Mouse (Mus musculus) embryonic facial prominence, embryonic 15.5 days (tissue): Measurements from ENCODE around the gene Tbl1x. TPM values are rescaled to one million over a fixed set of nuclear protein-coding genes. Genes with fewer than 3 reads are reported as not detected.

ENCODE experiments used
- ATAC-seq: fragments of 200-750 bp; cut with Nextera tagmentation; 2 replicates; pipeline ENCODE4 v1.8.0; 2017; ENCODE audit warnings: low read depth, moderate TSS enrichment; ENCODE audit not compliant: insufficient number of reproducible peaks, low FRiP score, low TSS enrichment
- H3K27ac ChIP-seq: fragments of 300-500 bp; sonication (generic); replicated peaks from 2 replicates; pipeline ENCODE4 v1.5.1; 2015; ENCODE audit warnings: mild to moderate bottlenecking, inconsistent platforms
- H3K27me3 ChIP-seq: fragments of 300-500 bp; sonication (generic); 2 replicates; pipeline ENCODE4 v1.6.1; 2015; ENCODE audit warnings: inconsistent platforms
- H3K36me3 ChIP-seq: fragments of 300-500 bp; sonication (generic); 2 replicates; pipeline ENCODE4 v1.6.1; 2015; ENCODE audit warnings: mild to moderate bottlenecking, inconsistent platforms
- H3K4me1 ChIP-seq: fragments of 300-500 bp; sonication (generic); 2 replicates; pipeline ENCODE4 v1.6.1; 2015; ENCODE audit warnings: inconsistent platforms
- H3K4me2 ChIP-seq: fragments of 300-500 bp; sonication (generic); replicated peaks from 2 replicates; pipeline ENCODE4 v1.6.1; 2015; ENCODE audit warnings: mild to moderate bottlenecking, inconsistent platforms
- H3K4me3 ChIP-seq: fragments of 300-500 bp; sonication (generic); replicated peaks from 2 replicates; pipeline ENCODE4 v1.5.1; 2015; ENCODE audit warnings: mild to moderate bottlenecking, inconsistent platforms
- H3K9ac ChIP-seq: fragments of 300-500 bp; sonication (generic); 2 replicates; pipeline ENCODE4 v1.6.1; 2015; ENCODE audit warnings: inconsistent platforms
- H3K9me3 ChIP-seq: fragments of 300-500 bp; sonication (generic); replicated peaks from 2 replicates; pipeline ENCODE4 v1.6.1; 2016; ENCODE audit warnings: inconsistent platforms
- WGBS: fragments of 180-500 bp; shearing (Covaris S2); methylation state at CpG from one replicate; pipeline ENCODE4 v1.1.7; 2015; 5-methylcytosine and 5-hydroxymethylcytosine counted together
- polyA plus RNA-seq: library from polyadenylated mRNA; unstranded; fragments of >200 nt; fragmentation: Nextera tagmentation; extraction: Ambion mirVana; gene quantifications from 2 replicates; pipeline ENCODE4 v1.2.1, GENCODE M21; 2015

Tbl1x gene
- polyA plus RNA-seq = 65.1 and 67.1 TPM in 2 replicates

- 24% methylated on average over 47 of the region's 76 CpGs for WGBS
- Histone ChIP-seq H3K4me3 (peak within 1 kb of the TSS; percentile 61), H3K27me3 (no peaks in the 10 kb centered on the region), H3K4me1 (no peaks in the 10 kb centered on the region), H3K9me3 (no peaks in the 10 kb centered on the region), H3K27ac (peak within 1 kb of the TSS; percentile 96), H3K4me2 (peak within 1 kb of the TSS; percentile 51), H3K36me3 (no peaks in the 10 kb centered on the region), H3K9ac (peak within 1 kb of the TSS; percentile 55)
- peak; percentile 80 for ATAC-seq
These were observed at the start of gene Tbl1x for GRCm38 (mm10) chrX:77510371-77511300. TSS of gene Tbl1x (plus strand) at chrX:77511013.

- ATAC-seq = no peak
- no peak overlapping the region for H3K4me2 ChIP-seq
- no peaks in the 10 kb centered on the region for H3K4me1 ChIP-seq
- 50% methylated on average over 1 of the region's 1 CpGs for WGBS
- no peak overlapping the region for H3K9ac ChIP-seq
- H3K27ac ChIP-seq = no peak overlapping the region
- no peak overlapping the region for H3K4me3 ChIP-seq
- no peaks in the 10 kb centered on the region for H3K9me3 ChIP-seq
- H3K36me3 ChIP-seq = no peaks in the 10 kb centered on the region
- no peaks in the 10 kb centered on the region for H3K27me3 ChIP-seq
These were observed 41.6 kb upstream of the Tbl1x start for GRCm38 (mm10) chrX:77469216-77469615.

DNA sequence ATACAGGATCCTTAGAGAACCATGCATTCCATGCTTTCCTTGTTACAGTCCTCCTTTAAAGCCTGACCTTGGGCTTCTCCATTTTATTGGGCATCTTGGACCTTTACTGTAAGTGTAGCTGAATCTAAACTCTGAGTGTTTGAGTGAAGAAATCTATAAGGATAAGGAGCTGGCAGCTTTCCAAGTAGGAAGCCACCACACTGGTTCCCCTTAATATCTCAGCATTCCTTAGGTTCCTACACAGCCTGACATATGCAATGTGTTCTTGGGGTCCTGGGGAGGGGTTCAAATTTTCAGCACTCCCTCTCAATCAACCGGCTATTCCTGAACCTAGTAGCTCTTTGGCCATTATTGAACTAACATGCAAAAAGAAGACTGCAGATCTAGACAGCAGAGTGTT is 38.0 kb upstream of the Tbl1x start:
- no peaks in the 10 kb centered on the region for H3K4me1 ChIP-seq
- no peaks in the 10 kb centered on the region for H3K36me3 ChIP-seq
- H3K9me3 ChIP-seq = no peaks in the 10 kb centered on the region
- no peak overlapping the region for H3K9ac ChIP-seq
- no peaks in the 10 kb centered on the region for H3K27me3 ChIP-seq
- 73% methylated on average over 1 of the region's 1 CpGs for WGBS
- no peak overlapping the region for H3K4me2 ChIP-seq
- no peak overlapping the region for H3K4me3 ChIP-seq
- ATAC-seq = no peak
- H3K27ac ChIP-seq = no peak overlapping the region

DNA sequence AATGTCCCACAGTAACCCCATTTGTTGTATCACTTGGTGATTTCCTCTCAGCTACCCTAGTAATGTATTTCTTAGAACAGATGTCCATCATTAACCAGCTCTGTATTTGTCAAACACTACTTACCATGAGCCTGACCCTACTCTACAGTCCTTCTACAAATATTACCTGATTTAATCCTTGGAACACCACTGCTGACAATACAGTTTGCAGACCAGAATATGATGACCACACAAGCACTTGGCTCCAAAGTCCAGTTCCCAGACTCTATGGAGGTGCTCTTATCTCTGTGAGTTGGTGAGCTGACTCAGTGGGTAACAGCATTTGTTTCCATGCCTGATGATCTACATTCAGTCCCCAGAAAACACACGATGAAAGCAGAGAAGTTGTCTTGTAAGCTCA is 37.3 kb upstream of the Tbl1x start:
- no peak overlapping the region for H3K27ac ChIP-seq
- H3K27me3 ChIP-seq = no peaks in the 10 kb centered on the region
- no peaks in the 10 kb centered on the region for H3K9me3 ChIP-seq
- WGBS = 68% methylated on average over 1 of the region's 1 CpGs
- no peaks in the 10 kb centered on the region for H3K4me1 ChIP-seq
- H3K4me2 ChIP-seq = no peak overlapping the region
- no peak overlapping the region for H3K9ac ChIP-seq
- no peak for ATAC-seq
- H3K4me3 ChIP-seq = no peak overlapping the region
- H3K36me3 ChIP-seq = no peaks in the 10 kb centered on the region

GRCm38 (mm10) chrX:77474551-77474950 is 36.3 kb upstream of the Tbl1x start:
- no peak overlapping the region for H3K9ac ChIP-seq
- H3K27me3 ChIP-seq = no peaks in the 10 kb centered on the region
- no peaks in the 10 kb centered on the region for H3K36me3 ChIP-seq
- WGBS = 28% methylated on average over 1 of the region's 1 CpGs
- no peak for ATAC-seq
- H3K4me1 ChIP-seq = no peaks in the 10 kb centered on the region
- H3K4me2 ChIP-seq = no peak overlapping the region
- H3K27ac ChIP-seq = no peak overlapping the region
- H3K4me3 ChIP-seq = no peak overlapping the region
- H3K9me3 ChIP-seq = no peaks in the 10 kb centered on the region

DNA sequence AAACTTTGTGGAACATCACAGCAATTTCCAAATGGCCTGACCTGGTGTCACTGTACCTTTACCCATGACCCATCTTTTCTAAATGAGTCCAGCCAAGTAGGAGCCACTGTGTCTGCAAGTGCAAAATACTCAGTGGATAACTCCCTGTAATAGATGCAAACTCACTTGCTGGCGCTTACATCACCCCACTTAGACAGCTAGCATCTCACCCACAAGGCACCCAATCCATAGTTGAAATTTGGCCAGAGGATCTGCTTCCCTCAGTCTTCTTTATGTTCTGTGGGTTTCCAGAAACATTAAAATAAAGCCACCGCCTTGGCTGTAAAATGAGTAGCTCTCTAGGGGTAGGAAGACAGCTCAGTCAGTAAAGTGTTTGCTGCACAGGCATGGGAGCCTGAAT is 33.3 kb upstream of the Tbl1x start:
- H3K36me3 ChIP-seq = no peaks in the 10 kb centered on the region
- no peaks in the 10 kb centered on the region for H3K27me3 ChIP-seq
- ATAC-seq = no peak
- no peaks in the 10 kb centered on the region for H3K9me3 ChIP-seq
- no peak overlapping the region for H3K9ac ChIP-seq
- no peak overlapping the region for H3K4me2 ChIP-seq
- no peak overlapping the region for H3K4me3 ChIP-seq
- H3K27ac ChIP-seq = no peak overlapping the region
- 58% methylated on average over 2 of the region's 2 CpGs for WGBS
- no peaks in the 10 kb centered on the region for H3K4me1 ChIP-seq

DNA sequence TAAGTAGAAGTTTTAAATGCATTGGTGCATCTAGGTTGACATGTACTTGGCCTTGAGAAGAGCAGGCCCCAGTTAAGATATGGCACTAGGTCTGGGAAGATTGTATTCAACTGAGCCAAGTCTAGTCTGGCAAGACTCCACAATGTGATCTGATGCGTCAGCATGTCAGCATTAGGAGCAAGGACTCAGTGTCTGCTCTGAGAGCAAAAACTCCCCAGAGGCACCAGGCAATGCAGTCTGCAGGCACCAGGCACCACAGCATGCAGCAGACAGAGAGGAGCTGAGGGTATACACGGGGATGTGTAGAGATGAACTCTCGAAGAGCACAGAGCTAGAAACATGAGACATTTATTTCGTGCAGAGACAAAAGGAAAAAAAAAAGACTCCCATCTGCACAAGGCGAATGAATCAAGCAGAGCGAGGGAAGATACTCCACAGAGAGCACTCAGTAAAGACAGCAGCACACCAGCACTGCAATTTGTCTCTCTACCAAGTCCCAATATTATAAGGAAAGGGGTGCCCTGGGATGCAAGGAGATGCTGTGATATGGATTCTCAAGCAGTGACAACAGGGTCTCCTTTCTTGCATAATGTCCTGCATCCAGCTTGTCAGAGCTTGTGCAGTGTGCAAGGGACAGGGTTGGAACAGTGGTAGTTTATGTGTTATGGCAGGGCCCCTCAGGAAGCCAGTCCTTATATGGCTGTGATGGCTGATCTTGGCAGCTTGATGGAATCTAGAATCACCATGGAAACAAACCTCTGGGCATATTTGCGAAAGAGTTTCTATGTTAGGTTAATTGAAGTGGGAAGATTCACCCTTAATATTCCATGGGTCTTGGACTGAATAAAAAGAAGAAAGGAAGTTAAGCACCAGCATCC is 22.7 kb upstream of the Tbl1x start:
- Histone ChIP-seq H3K4me1 (no peaks in the 10 kb centered on the region), H3K4me3 (no peak overlapping the region), H3K9ac (no peak overlapping the region), H3K4me2 (no peak overlapping the region), H3K27ac (no peak overlapping the region), H3K36me3 (no peaks in the 10 kb centered on the region), H3K9me3 (no peaks in the 10 kb centered on the region), H3K27me3 (no peaks in the 10 kb centered on the region)
- 34% methylated on average over 7 of the region's 7 CpGs for WGBS
- no peak for ATAC-seq

DNA sequence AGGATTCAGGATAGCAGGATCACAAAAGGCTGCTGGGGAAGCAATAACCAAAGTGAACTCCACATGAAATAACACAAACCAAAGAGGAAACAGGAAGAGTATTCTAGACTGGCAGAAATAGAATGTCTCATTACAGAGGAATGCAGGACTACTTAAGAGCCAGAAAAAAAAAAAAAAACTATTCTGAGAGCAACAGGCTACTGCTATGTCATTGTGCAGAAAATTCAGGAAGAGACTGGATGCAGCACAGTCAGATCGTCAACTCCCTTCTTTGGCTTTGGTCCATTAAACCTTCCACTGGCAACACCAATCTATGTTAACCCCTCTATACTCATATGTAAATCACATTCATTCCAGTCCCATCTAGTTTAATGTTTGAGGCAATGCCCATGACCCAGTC is 20.7 kb upstream of the Tbl1x start:
- no peak for ATAC-seq
- Histone ChIP-seq H3K4me3 (no peak overlapping the region), H3K27me3 (no peaks in the 10 kb centered on the region), H3K27ac (no peak overlapping the region), H3K4me1 (no peaks in the 10 kb centered on the region), H3K4me2 (no peak overlapping the region), H3K9ac (no peak overlapping the region), H3K36me3 (no peaks in the 10 kb centered on the region), H3K9me3 (no peaks in the 10 kb centered on the region)
- 9% methylated on average over 1 of the region's 1 CpGs for WGBS

GRCm38 (mm10) chrX:77509149-77509548 is 1.7 kb upstream of the Tbl1x start:
- Histone ChIP-seq H3K4me1 (no peaks in the 10 kb centered on the region), H3K27me3 (no peaks in the 10 kb centered on the region), H3K9me3 (no peaks in the 10 kb centered on the region), H3K27ac (peak overlapping the region; percentile 96), H3K4me3 (peak overlapping the region; percentile 23), H3K36me3 (no peaks in the 10 kb centered on the region), H3K4me2 (peak overlapping the region; percentile 51), H3K9ac (no peak overlapping the region)
- ATAC-seq = peak; percentile 73
- 18% methylated on average over 13 of the region's 13 CpGs for WGBS

- Histone ChIP-seq H3K36me3 (no peaks in the 10 kb centered on the region), H3K4me3 (peak overlapping the region; percentile 61), H3K4me1 (no peaks in the 10 kb centered on the region), H3K9me3 (no peaks in the 10 kb centered on the region), H3K4me2 (peak overlapping the region; percentile 51), H3K27me3 (no peaks in the 10 kb centered on the region), H3K9ac (no peak overlapping the region), H3K27ac (peak overlapping the region; percentile 96)
- WGBS = 21% methylated on average over 10 of the region's 10 CpGs
- ATAC-seq = no peak
These were observed 1.0 kb upstream of the Tbl1x start for GRCm38 (mm10) chrX:77509776-77510175.

GRCm38 (mm10) chrX:77511301-77511993 is 634 bp downstream of the Tbl1x start:
- H3K27ac ChIP-seq = peak overlapping the region; percentile 96
- no peak for ATAC-seq
- H3K4me1 ChIP-seq = no peaks in the 10 kb centered on the region
- H3K27me3 ChIP-seq = no peaks in the 10 kb centered on the region
- peak overlapping the region; percentile 61 for H3K4me3 ChIP-seq
- peak overlapping the region; percentile 55 for H3K9ac ChIP-seq
- H3K9me3 ChIP-seq = no peaks in the 10 kb centered on the region
- no peaks in the 10 kb centered on the region for H3K36me3 ChIP-seq
- peak overlapping the region; percentile 51 for H3K4me2 ChIP-seq
- 17% methylated on average over 48 of the region's 55 CpGs for WGBS
